Mouse (Mus musculus) testis, adult 2 months (tissue): ENCODE measurements around the gene Sec16a.

Source experiments
- CTCF ChIP-seq: fragments of 200-500 bp; IDR thresholded peaks from 2 replicates; pipeline ENCODE4 v1.5.1; 2012; ENCODE audit warnings: low read depth, mild to moderate bottlenecking, inconsistent platforms, low read length, moderate library complexity; ENCODE audit not compliant: control insufficient read depth, insufficient read depth, insufficient replicate concordance
- POLR2A ChIP-seq: fragments of 200-500 bp; IDR thresholded peaks from 2 replicates; pipeline ENCODE4 v1.6.1; 2012; ENCODE audit warnings: low read depth, mild to moderate bottlenecking, inconsistent platforms, low read length, moderate library complexity; ENCODE audit not compliant: control insufficient read depth

DNA sequence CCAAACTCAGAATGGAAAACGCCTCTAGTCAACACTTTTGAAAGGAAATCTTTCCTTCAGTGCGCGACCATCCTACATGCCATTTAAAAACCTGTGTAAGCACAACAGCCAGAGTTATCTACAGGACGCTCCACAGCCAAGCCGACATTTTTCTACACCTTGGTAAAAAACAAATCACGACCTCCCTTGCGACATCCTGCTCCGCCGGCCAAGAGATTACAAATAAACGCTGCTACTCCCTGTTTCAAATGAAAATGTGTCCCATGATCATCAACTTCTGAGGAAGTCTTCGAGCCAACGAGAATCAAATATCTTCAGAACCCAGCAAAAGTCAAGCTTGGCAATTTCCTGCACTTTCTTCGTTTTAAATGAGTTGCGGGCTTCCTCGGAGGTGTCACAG is 648 bp downstream of the Sec16a start:
- TF ChIP-seq POLR2A (no peak), CTCF (no peak)
